Mouse (Mus musculus) brain, embryonic 18.5 days (tissue): ENCODE results near the gene D7Ertd443e.
A peak's percentile ranks its signal among the peaks of the same experiment; 100 is the strongest.

Source experiments
- DNase-seq: peaks from one replicate; pipeline ENCODE4 v3.0.0-alpha.2; 2012; ENCODE audit warnings: low read depth, low spot score

D7Ertd443e gene

GRCm38 (mm10) chr7:134385561-134385960, at the start of gene D7Ertd443e:
Gene D7Ertd443e, minus strand, starts transcription at chr7:134385661.
- DNase-seq: no peak

GRCm38 (mm10) chr7:134431681-134432080, 46.2 kb upstream of the D7Ertd443e start:
- DNase-seq: no peak

- DNase-seq: no peak
Observed at GRCm38 (mm10) chr7:134428676-134429075, 43.2 kb upstream of the D7Ertd443e start.

GRCm38 (mm10) chr7:134415014-134415413, 29.6 kb upstream of the D7Ertd443e start:
- no peak for DNase-seq

- DNase-seq: no peak
Observed at GRCm38 (mm10) chr7:134414005-134414690, 28.7 kb upstream of the D7Ertd443e start.

- peak; percentile 8 for DNase-seq
Observed at GRCm38 (mm10) chr7:134408641-134409040, 23.2 kb upstream of the D7Ertd443e start.

- no peak for DNase-seq
Observed at GRCm38 (mm10) chr7:134400746-134401145, 15.3 kb upstream of the D7Ertd443e start.

GRCm38 (mm10) chr7:134396769-134397168, 11.3 kb upstream of the D7Ertd443e start:
- DNase-seq: no peak

- DNase-seq: no peak
Observed at GRCm38 (mm10) chr7:134382791-134383190, 2.7 kb downstream of the D7Ertd443e start.

GRCm38 (mm10) chr7:134381407-134381861, 4.0 kb downstream of the D7Ertd443e start:
- DNase-seq: peak; percentile 56

GRCm38 (mm10) chr7:134378273-134378672, 7.2 kb downstream of the D7Ertd443e start:
- no peak for DNase-seq

- peak; percentile 40 for DNase-seq
Observed at GRCm38 (mm10) chr7:134376786-134377185, 8.7 kb downstream of the D7Ertd443e start.

GRCm38 (mm10) chr7:134372276-134372675, 13.2 kb downstream of the D7Ertd443e start:
- DNase-seq: no peak

GRCm38 (mm10) chr7:134369241-134369640, 16.2 kb downstream of the D7Ertd443e start:
- no peak for DNase-seq

- no peak for DNase-seq
Observed at GRCm38 (mm10) chr7:134362257-134362870, 23.1 kb downstream of the D7Ertd443e start.

GRCm38 (mm10) chr7:134348825-134349224, 36.6 kb downstream of the D7Ertd443e start:
- DNase-seq: no peak

- DNase-seq: no peak
Observed at GRCm38 (mm10) chr7:134342202-134342601, 43.3 kb downstream of the D7Ertd443e start.

- no peak for DNase-seq
Observed at GRCm38 (mm10) chr7:134335951-134336350, 49.5 kb downstream of the D7Ertd443e start.

- DNase-seq: peak; percentile 30
Observed at GRCm38 (mm10) chr7:134320979-134321378, 64.5 kb downstream of the D7Ertd443e start.

GRCm38 (mm10) chr7:134302084-134302483, 83.4 kb downstream of the D7Ertd443e start:
- no peak for DNase-seq

- DNase-seq: no peak
Observed at GRCm38 (mm10) chr7:134301285-134301684, 84.2 kb downstream of the D7Ertd443e start.

- no peak for DNase-seq
Observed at GRCm38 (mm10) chr7:134292750-134293149, 92.7 kb downstream of the D7Ertd443e start.
